Mouse (Mus musculus): Measurements from ENCODE around the gene Gm30191.

Gm30191 gene

DNA sequence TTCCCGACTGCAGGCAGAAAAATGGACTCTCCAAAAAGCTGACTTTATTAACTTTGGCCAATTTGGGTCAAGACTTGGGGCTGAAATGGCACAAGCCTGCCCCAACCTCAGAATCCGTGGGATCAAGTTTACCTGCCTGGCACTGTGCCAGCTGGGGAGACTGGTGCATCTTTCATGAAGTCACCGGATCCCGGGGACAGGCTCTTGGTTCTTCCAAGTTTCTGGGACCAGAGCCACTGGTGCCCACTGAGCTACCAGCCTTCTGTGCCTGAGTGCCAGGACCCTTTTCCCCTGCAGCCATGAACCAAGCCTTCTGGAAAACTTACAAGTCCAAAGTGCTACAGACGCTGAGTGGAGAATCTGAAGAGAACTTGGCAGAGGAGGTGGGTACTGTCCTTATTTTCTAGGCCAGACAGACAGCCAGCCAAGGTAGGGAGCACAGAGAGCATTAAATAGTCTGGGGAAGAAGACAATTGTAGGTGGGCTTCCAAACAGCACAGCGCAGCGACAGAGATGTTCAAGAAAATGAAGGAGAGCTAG lies at the start of gene Gm30191:
Gene Gm30191, plus strand, starts transcription at position 217 of the 540 bp plus-strand sequence.
- CTCF ChIA-PET, result no interaction called here

DNA sequence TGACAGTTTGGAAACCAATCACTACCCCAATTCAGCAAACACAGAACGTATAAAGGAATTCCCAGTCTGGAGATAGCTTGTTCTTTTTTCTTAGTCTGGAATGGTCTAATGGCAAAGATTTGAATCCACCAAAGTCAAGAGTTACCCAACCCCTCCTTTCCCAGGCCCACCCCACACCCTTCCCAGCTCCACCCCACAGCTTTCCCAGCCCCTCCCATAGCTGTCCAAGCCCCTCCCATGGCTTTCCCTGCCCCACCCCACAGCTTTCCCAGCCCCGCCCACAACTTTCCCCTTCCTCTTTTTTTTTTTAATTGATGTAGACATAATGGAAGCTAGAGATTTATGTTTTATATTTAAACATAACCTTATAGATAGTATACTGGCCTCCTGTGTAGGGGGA lies 47.4 kb upstream of the Gm30191 start:
- CTCF ChIA-PET, result no interaction called here

GRCm38 (mm10) chr4:134202904-134203303 lies 43.8 kb upstream of the Gm30191 start, which contains the start of gene Gm7534:
Gm7534 (minus strand) TSS chr4:134203004.
- CTCF ChIA-PET, result no interaction called here

- CTCF ChIA-PET, result no interaction called here
Measured at GRCm38 (mm10) chr4:134203340-134203896, 43.3 kb upstream of the Gm30191 start.

DNA sequence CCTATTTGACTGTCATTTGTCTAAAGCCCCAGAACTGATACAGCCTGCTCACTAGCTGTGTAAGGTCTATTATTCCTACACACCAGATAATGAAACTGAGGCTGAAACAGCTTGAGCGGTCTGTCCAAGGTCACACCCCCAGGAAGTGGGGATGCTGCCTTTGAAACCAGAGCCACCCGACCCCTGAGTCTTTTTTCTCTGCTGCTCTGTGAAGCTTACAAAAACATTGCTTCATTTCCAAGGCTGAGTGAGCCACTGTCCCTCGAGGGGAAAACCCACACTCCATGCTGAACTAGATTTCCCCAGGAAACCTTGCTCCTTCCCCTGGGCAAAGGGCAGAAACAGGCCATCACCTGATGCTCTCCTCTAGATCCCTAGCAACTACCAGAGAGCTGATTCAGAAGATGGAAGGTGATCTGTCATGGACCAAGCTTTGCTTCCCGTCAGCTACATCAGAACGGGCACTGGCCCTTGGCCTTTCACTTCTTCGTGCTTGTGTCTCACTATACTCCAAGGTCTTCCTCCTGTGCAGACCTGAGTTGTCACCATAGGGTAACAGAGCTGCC lies 40.2 kb upstream of the Gm30191 start:
- CTCF ChIA-PET, result no interaction called here

GRCm38 (mm10) chr4:134222793-134223600 lies 23.7 kb upstream of the Gm30191 start:
- CTCF ChIA-PET, result interaction anchor here (0.7 kb wide), 1 partner anchor 9 kb away, joined by 3 read pairs; no protein-coding TSS in a partner anchor

DNA sequence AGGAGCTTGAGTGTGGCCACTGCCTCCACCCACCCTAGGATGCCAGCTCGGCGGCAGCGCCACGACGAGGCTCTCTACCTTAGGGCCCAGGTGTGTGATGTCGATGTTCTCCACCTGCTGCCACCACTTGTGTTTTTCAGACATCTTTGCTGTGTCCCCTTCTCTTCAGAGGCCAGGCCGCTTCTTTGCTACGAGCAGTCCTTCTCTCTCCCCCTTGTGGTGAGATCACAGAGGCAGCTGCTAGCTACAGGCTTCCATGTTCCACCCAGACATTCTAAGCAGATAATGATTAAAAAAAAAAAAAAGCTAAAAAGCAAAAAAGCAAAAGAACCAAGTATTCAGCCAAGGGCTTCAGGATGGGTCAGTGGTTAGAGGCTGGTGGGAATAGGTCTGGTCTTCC lies 19.5 kb upstream of the Gm30191 start, which contains the start of gene Catsper4:
Gene Catsper4, minus strand, starts transcription at position 190 of the 400 bp plus-strand sequence.
- CTCF ChIA-PET, result no interaction called here

- CTCF ChIA-PET, result no interaction called here
Measured at GRCm38 (mm10) chr4:134230431-134230830, 16.3 kb upstream of the Gm30191 start.

GRCm38 (mm10) chr4:134234876-134235275 lies 11.9 kb upstream of the Gm30191 start:
- CTCF ChIA-PET, result no interaction called here

DNA sequence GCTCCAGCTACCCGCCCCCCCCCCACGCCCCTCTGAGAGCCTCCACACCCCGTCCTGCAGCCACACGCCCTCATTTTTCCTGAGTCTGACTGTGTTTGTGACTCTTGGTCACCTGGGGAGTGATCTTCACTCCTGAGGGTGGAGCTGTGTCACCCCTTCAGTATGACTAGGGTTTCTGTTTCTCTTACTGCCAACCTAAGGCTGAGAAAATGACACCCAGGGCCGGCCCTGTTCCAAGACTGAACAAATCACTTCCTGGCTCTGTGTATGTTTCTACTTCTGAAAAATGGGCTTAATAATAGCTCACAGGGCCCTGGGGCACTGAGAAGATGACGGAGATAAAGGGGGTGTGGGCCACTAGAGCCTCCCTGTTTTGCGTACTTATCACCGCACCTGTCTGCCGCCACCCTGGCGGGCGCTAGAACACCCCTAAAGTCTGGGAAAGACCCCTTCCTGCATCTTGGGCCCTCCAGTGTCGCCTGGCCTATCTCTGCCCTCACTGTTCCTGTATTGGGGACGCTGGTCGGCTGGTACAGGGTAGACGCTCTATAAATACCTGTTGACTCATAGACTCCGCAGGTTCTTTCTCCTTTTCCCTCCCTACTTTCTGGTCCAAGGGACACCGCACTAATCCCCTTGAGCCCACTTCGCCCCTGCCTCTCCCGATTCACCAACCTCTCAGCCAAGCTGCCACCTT lies 9.0 kb upstream of the Gm30191 start:
- CTCF ChIA-PET, result interaction anchor here (0.6 kb wide), 1 partner anchor 1429 kb away, joined by 3 read pairs; no protein-coding TSS in a partner anchor

DNA sequence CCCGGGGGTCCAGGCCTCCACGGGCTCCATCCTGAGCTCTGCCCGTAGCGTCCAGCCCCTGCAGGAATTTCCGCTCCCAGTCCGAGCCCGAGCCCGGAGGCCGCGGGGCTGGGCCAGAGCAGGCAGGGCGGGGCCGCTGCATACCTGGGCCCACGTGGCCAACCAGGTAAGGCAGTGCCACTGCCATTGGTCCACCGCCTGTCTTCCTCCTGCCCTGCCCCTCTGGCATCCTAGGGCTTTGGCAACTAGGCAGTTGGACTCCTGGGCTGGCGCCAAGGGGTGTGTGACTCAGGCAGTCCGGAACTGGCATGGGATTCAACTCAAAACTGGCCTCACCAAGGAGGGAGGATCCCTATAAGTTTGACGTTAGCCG lies 8.5 kb upstream of the Gm30191 start, which contains the start of gene Cnksr1:
Gene Cnksr1, minus strand, starts transcription at position 121 of the 373 bp plus-strand sequence.
- CTCF ChIA-PET, result no interaction called here

DNA sequence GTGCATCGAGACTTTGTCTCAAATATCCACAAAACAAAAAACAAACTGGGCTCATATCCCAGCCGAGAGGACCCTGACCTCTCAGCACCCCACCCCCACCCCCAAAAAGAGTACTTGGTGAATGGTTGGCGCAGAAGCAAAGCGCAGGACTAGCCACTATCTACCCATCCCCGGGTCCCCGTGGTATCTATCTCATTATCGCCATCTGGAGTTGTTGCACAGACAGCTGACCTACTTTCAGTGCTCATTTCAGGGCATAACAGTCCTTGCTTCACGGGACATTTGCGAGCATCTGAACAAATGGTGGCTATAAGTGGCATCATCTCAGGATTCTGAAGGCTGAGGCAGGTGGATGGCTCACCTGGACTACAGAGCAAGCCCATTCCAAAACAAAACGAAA lies 8.0 kb upstream of the Gm30191 start:
- CTCF ChIA-PET, result no interaction called here

GRCm38 (mm10) chr4:134243516-134244250 lies 3.1 kb upstream of the Gm30191 start, which contains the start of gene E130218I03Rik:
E130218I03Rik (plus strand) TSS chr4:134243662.
- CTCF ChIA-PET, result no interaction called here

DNA sequence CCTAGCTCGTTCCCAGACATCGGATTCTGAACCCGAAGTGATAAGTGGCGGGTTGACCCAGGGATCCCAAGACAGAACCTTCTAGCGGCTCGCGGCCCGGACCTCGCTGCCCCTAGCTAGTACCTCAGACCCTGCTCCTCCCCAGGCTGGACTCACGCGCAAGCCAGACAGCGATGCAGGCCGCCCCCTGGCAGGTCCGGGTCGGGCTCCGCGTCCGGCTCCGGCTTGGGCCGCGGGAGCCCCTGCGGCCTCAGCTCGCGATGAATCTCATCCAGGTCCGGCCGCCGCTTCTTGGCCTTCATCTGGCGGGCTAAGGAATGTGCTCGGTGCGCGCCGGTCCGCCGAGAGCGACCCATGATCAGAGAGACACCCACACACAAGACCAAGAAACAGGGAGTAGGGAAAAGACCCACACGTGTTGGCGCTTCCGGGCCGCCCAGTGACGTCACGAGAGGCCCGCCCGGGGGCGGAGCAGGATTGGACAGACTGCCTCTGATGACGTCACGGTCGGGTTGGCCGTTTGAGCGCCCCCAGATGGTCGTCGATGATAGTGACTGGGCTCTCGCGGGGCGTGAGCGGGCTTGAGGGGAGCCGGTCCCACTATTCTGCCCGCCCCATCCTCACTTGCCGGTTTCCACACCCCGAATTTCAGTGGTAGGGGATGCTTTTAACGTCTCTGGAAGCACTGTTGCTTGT lies 1.4 kb upstream of the Gm30191 start, which contains the start of gene Zfp593:
Gene Zfp593, minus strand, starts transcription at position 445 of the 696 bp plus-strand sequence.
- CTCF ChIA-PET, result no interaction called here

DNA sequence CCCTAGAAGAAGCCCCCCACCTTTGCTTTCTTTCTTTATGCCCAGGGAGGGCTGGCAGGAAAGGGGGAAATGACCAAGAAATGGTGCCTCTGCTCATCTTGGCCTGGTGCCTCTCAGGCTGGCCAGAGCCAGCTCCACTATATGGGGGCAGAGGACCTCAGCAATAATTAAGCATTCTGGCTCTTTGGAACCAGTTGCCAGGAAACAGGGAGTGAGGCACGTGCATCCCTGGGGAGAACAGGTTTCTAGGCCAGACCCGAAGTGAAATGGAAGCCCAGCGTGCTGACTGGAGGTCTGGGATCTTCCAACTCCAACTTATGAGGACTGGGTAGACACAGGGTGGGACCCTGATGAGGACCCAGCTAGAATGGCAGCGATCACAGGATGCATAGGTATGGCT lies 479 bp upstream of the Gm30191 start:
- CTCF ChIA-PET, result interaction anchor here (0.6 kb wide), 1 partner anchor 107 kb away, joined by 3 read pairs; no protein-coding TSS in a partner anchor

GRCm38 (mm10) chr4:134249651-134250050 lies 2.9 kb downstream of the Gm30191 start:
- CTCF ChIA-PET, result interaction anchor here (0.6 to 1.0 kb wide), 2 partner anchors 9 to 143 kb away, joined by 3 to 5 read pairs; no protein-coding TSS in a partner anchor

DNA sequence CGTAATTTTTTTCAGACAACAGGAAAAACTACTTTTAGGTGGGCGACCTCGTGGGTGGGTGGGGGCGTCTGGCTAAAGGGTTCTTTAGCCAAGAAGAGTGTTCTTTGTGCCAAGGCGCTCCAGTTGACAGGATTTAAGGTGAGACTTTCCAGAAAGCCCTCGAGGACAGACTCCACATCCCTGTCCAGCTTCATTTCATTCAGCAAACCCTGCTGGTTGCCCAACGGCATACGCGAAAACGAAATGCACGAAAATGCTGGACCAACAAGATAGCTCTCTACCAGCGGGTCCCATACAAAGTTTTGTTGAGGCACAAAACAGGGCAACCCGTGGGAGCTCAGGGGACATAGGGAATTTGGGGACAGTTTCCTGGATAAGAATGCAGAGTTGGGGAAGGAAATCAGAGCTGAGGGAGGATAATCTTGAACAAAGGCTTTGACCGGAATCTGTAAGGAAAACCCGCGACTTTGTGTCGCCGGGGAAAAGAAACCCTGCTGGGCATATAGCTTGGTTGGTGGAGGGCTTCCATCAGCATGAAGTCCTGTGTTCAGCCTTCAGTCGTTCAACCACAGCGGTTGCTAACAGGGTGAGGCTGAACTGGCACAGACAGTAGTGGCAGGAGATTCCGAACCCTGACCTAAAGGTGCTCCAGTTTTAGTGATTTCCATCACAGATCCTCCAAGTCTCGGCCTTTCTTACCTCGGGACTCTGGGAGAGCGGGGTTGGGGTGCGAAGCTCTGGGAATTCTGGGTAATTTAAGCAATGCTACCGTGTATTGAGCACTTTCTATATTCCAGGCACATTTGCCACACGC lies 3.6 kb downstream of the Gm30191 start:
- CTCF ChIA-PET, result interaction anchor here (1.0 kb wide), 1 partner anchor 8 kb away, joined by 3 read pairs; no protein-coding TSS in a partner anchor

DNA sequence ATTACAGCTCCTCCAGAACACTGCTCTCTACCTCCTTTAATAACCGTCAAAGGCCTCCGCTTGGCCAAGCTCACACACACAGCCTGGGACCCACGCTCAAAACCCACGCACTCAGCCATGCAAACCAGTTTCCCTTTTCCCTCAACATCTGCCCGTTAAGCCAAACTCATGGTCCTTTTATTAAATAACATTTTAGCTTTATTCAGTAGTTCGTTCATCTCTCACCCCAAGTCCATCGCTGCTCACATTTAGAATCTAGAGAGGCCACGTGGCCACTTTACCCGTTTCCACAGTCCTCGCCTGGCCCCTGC lies 4.2 kb downstream of the Gm30191 start:
- CTCF ChIA-PET, result interaction anchor here (1.0 kb wide), 1 partner anchor 7 kb away, joined by 3 read pairs; no protein-coding TSS in a partner anchor

Measured in spleen, embryonic (tissue).